Mouse (Mus musculus) lung, postnatal 0 days (tissue): Measurements from ENCODE around the gene Rhobtb1.

Experiments used
- CTCF ChIP-seq: IDR thresholded peaks from 2 replicates; pipeline ENCODE4 v1.5.1; 2016; ENCODE audit warnings: antibody characterized with exemption, mild to moderate bottlenecking
- EP300 ChIP-seq: IDR thresholded peaks from 2 replicates; pipeline ENCODE4 v1.6.1; 2016; ENCODE audit warnings: antibody characterized with exemption, mild to moderate bottlenecking, control low read depth

DNA sequence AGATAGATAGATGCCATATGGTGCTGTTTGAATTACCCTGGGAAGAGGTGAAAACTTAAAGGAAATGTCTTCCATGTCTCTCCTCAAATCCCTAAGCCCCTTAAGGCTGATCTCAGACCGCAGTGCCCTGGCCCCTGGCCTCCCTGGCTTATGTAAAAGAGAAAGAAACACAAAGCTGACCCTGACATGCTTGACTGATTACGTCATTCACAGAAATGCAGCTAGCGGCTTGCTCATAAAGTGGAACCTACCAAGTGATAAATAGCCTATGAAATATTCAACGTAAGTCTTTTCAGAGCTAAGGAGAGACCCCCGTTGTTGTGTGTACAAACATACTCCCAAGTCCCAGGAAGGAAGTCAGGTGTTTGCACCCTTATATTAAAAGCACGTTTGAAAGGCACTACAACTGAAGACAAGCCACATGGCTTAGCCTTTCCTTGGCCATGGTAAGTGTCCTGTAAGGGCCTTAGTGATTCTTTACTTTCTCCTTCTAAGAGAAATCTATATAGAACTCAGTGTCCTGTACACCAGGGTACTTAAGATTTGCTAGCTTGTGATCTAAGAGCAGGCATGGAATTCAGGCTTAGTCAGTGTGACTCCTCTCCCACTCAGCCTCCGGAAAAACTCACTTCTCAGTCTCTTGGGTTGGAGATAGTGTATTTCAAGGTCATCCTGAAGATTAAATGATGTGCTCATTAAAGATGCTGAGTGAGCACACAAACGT is 53.6 kb downstream of the Rhobtb1 start:
- TF ChIP-seq CTCF: no peak
- TF ChIP-seq EP300: peak; percentile 94
